Mouse (Mus musculus): Measurements from ENCODE around the gene Hand1. TPM values are rescaled to one million over a fixed set of nuclear protein-coding genes. Genes with fewer than 3 reads are reported as not detected.

Gene Hand1
- polyA plus RNA-seq, 1 experiment from 2014 or later, result 1.9 TPM

Other genes with a start within 250 kb of the Hand1 start
- 31.4 and 35.0 TPM in 2 replicates for gene Galnt10, start 187.4 kb downstream of the Hand1 start, polyA plus RNA-seq (2016; fragmentation: Nextera tagmentation; extraction: Ambion mirVana)
- gene Sap30l, start 31.2 kb downstream of the Hand1 start, polyA plus RNA-seq (2016; fragmentation: Nextera tagmentation; extraction: Ambion mirVana), result 14.4 and 21.1 TPM in 2 replicates
- gene Larp1, start 176.2 kb upstream of the Hand1 start, polyA plus RNA-seq (2016; fragmentation: Nextera tagmentation; extraction: Ambion mirVana), result 17.6 and 21.7 TPM in 2 replicates

All from limb, embryonic 12.5 days (tissue).